Mouse (Mus musculus): ENCODE data around the gene Pramel3. TPM values are rescaled to one million over a fixed set of nuclear protein-coding genes. Genes with fewer than 3 reads are reported as not detected.
"Not testable (repeated sequence)": the region's sequence is repeated elsewhere in the genome, so short reads cannot be mapped to it uniquely, and the experiment has no call there.

Pramel3 gene
- not detected in 3 replicates for total RNA-seq (2017)

DNA sequence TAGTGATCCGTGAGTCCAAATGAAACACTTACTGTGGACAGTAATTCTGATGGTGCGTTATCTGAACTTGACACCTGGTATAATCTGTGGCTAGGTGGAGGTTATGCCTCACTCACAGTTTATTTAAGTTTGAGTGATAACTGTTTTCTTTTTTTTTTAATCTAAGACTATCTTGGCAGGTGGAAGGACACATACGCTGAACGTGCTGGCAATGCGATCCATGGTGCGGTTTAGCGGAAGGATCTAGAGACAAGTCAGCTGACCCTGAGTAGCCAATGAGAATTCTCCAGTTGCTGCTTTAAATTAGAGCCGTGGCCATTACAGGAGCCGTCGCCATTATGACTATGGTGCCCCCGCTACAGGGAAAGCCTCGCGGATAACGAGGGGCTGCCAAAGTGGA lies at the start of gene Pramel3:
Pramel3 (plus strand) TSS at position 301 of the 400 bp plus-strand sequence.
- ATAC-seq (replicated peaks; ENCODE audit: insufficient number of reproducible peaks, low FRiP score, low TSS enrichment, poor library complexity, severe bottlenecking): not testable (repeated sequence)

DNA sequence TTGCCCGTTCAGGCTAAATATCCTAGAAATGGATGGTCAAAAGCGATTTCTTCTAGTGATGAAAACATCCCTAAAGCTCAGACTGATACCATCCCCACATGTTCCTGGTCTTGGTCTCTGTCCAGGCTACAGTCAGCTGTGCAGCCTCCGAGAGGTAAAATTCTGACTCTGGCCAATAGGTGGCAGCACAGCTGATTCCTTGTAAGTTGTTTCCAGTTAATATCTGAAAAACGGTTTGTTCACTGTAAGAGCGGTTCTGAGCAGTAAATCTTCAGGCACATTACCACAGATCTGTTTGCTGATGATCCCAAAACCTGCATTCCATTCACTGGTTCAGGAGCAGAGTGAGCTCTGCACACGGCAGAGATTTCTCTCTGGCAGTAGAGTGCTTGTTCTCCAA lies 58.6 kb downstream of the Pramel3 start:
- ATAC-seq (replicated peaks; ENCODE audit: insufficient number of reproducible peaks, low FRiP score, low TSS enrichment, poor library complexity, severe bottlenecking): not testable (repeated sequence)

DNA sequence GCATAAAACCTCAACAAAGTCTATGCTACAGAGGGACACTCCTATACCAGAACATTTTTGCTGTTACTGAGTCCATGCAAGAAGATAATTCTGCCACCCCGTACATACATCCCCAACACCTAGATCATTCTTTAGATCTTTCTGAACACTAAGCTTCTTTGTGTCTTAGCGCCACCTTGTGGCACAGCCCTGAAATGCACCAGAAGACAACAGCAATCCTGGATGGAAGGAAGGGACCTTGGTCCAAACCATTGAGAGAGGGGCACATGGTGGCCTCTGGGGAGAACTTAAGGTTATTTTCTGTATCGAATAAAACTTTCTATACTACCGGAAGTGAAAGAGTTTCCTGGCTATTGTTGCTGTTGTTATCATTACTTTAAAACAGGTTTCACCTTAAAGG lies 59.8 kb downstream of the Pramel3 start:
- not testable (repeated sequence) for ATAC-seq (replicated peaks; ENCODE audit: insufficient number of reproducible peaks, low FRiP score, low TSS enrichment, poor library complexity, severe bottlenecking)

Other genes with a start within 250 kb of the Pramel3 start
- not detected in 3 replicates for gene Gm15023, start 124.7 kb upstream of the Pramel3 start, total RNA-seq (2017)
- not detected in 3 replicates for gene Tceal6, start 91.6 kb upstream of the Pramel3 start, total RNA-seq (2017)
- gene Gm5128, start 71.0 kb downstream of the Pramel3 start, total RNA-seq (2017): not detected in 3 replicates
- not detected in 3 replicates for gene Gm7903, start 131.5 kb downstream of the Pramel3 start, total RNA-seq (2017)
- not detected in 3 replicates for gene AV320801, start 192.3 kb downstream of the Pramel3 start, total RNA-seq (2017)

All from monocyte, adult 5-6 weeks (primary cell).